Mouse (Mus musculus) bone marrow macrophage, adult 2 months (primary cell): ENCODE data around the gene Arhgap27.

Experiments
- CTCF ChIP-seq: IDR thresholded peaks from 2 replicates; pipeline ENCODE4 v1.5.1; 2012; ENCODE audit warnings: low read depth, mild to moderate bottlenecking, low read length, moderate library complexity
- POLR2A ChIP-seq: IDR thresholded peaks from 2 replicates; pipeline ENCODE4 v1.6.1; 2012; ENCODE audit warnings: mild to moderate bottlenecking, low read depth, low read length, borderline replicate concordance

DNA sequence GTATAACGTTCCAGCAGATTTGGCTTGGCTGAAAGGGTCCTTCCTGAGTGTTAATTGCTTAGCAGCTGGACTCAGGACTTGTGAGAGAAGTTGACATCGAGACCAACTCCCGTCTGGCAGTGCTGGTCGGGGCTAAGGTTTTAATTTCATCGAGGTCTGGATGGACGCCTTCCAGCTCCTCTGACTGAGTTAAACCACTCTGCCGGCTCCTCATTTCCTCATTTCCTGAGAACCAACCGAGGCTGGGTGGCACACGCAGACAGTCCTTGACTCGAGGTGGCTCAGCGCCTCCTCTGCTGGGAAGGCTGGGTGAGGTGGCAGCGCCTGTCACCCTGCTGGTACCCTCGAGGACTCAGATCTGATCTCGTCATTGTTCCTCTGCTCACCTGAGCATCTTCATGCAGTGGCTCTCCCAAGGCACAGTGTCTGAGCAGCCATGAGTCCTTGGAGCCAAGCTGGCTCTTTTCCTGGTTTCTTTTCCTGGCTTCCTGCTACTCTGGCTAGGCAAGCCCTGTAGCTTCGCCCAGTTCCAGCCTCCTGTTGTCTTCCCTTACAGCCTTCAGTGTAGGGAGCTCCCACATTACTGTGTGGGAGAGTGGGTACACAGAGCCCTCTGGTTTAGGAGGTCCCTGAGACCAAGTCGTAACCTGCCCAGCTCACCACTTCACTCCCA, 75.1 kb downstream of the Arhgap27 start:
- no peak for TF ChIP-seq CTCF
- no peak for TF ChIP-seq POLR2A
